Mouse (Mus musculus) erythroid progenitor cell, adult 5-6 weeks (primary cell): ENCODE data around the gene Nr6a1. TPM values are rescaled to one million over a fixed set of nuclear protein-coding genes. Genes with fewer than 3 reads are reported as not detected.

ENCODE experiments used
- ATAC-seq: replicated peaks from 2 replicates; pipeline ENCODE4 v1.8.0; 2016; ENCODE audit warnings: moderate number of reproducible peaks, mild to moderate bottlenecking, moderate TSS enrichment, inconsistent platforms; ENCODE audit not compliant: poor library complexity, low FRiP score, severe bottlenecking
- total RNA-seq, 2 experiments: library from RNA; stranded (forward) in 1 of 2; stranded (reverse) in 1 of 2; fragments of 150-400 nt in 1 of 2; fragments of 186-747, 209-891 nt in 1 of 2; gene quantifications; 2 replicates each; pipeline versions ENCODE4 v1.2.3 to v1.2.4; 2015 to 2017; ENCODE audit warnings: low replicate concordance in 2 of 2

Nr6a1 gene
- total RNA-seq, 2 experiments from 2014 or later: 0.84 TPM; not detected in 1

DNA sequence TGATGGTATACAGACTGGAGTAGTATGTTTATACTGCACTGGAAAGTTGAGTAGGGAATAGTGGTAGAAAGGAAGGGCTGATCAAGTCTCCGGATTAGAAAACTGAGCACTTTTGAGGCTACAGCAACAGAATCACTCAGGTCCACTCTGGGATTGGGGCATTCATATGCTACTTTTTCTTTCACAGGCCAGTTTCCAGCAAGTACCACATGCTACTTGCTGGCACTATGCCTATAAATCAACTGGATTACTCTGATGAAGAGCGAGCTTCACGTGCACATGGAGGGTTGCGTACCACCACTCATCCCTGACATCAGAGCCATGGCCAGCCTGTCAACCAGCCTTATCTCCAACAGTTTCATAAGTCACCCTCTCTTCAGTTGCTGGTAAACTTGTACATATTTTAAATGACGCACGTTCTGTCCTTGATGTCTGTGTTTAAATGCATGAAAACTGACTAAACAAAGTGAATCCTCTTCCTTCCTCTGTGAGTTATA is 197.1 kb downstream of the Nr6a1 start:
- ATAC-seq: no peak

DNA sequence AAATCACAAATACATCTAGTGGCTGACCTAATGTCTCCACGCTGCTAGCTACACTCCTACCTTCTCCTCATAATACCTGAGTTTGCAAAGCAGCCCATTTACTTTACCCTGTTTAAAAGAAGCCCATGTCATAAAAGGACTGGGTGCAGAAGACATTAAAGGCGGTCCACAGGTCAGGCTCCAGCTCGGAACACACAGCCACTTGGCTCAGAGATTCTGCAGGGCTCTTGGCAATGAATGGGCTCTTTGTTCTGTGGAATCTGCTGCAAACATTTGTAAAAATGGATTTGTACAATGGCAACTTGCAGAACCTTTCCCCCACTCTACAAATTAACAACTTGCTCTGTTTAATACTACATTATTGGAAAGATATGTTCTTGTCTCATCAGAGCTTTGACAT is 202.1 kb downstream of the Nr6a1 start:
- no peak for ATAC-seq

- no peak for ATAC-seq
Measured at GRCm38 (mm10) chr2:38723378-38723777, 204.1 kb downstream of the Nr6a1 start.

GRCm38 (mm10) chr2:38722076-38722475 is 205.4 kb downstream of the Nr6a1 start:
- no peak for ATAC-seq

DNA sequence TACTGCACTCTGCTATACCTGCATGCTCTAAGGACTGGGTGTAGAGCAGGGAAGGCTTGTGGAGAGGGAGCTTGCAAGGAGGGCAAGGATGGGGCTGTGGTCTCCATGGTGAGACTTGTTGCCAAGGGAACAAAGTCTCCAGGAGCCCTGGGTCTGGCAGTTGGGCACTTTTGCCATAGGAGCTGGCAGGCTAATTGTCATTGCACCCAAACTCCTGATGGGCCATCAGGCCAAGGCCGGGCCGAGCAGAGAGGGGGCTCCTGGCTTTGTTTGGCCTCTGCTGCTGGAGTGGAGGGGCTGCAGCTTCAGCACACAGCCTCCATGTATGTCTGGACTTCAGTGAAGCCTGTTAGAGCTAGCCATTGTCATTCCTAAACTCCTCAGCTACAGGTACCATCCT is 206.8 kb downstream of the Nr6a1 start:
- ATAC-seq: no peak

DNA sequence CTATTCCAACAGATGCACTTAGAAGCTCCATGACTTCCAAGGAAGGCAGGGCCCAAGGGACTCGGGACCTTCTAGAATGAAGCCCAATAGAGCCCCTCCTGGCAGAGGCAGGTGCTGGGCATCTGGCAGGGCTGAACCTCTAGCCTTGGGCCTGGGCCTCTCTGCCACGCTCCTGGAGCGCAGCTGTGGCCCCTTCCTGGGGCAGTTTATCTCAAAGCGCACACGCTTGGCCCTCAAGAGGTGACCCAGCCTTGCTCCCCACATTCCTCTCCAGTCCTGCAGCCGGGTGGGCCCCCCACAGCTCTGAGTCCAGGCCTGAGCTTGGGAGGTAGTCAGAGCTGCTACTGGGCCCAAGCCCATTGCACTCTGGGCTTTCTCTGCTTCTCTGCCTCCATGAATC is 208.1 kb downstream of the Nr6a1 start:
- ATAC-seq: no peak

GRCm38 (mm10) chr2:38718676-38719075 is 208.8 kb downstream of the Nr6a1 start:
- no peak for ATAC-seq

DNA sequence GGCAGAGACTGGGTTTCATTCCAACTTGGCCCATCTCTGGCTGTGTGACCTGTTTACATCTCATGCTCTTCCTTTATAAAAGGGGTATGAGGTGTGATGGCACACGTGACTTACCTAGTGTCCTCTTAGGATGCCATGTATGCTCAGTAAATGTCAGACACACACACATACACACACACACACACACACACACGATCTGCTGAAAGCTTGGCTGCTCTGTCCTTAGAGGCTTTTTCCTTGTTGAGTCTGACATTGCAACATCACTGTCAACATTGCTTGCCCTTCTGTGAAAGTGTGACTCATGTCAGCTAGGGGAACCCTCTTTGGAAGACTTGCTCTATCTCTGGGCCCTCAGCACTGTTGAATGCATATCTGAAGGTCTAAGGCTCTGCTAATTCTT is 210.1 kb downstream of the Nr6a1 start:
- ATAC-seq: no peak

- ATAC-seq: no peak
Measured at GRCm38 (mm10) chr2:38714324-38714723, 213.2 kb downstream of the Nr6a1 start, which contains the start of gene Nr5a1. TSS of gene Nr5a1 (minus strand) at chr2:38714542.

DNA sequence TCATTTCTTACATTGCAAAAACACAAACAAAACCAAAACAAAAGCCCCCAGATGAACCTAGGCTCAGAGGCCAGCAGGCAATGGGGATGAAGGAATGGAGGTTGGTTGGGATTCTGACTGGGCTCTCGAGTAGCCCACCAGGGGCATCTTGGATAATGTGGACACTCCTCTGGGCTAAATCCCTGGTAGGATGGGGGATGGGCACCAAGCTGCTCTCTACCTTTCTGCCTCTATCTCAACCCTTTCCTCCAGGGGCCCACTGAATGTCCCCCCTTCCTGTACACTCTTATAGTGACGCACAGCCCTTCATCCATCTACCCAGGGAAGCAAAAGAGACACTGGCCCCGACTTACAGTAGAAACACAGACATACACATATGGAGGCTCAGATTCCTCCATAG is 213.9 kb downstream of the Nr6a1 start:
- no peak for ATAC-seq

DNA sequence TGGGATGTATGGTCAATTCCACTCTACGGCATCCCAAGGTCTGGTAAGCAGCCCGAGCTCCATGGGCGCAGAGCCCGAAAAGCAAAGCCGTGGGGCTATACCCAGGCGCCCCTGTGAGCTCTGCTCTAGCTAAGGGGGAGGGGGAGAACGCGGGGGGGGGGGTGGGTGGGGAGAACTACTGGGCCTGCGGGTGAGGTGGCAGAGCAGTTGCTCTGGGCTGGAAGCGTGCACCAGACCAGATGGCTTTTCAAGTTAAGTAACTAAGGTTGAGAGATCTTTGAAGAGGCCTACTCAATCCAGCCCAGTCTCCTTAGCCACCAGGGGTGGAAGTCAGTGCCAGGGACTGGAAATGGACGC is 214.7 kb downstream of the Nr6a1 start:
- no peak for ATAC-seq

GRCm38 (mm10) chr2:38712076-38712768 is 215.3 kb downstream of the Nr6a1 start:
- ATAC-seq: no peak

GRCm38 (mm10) chr2:38711421-38711861 is 216.0 kb downstream of the Nr6a1 start:
- ATAC-seq: no peak

DNA sequence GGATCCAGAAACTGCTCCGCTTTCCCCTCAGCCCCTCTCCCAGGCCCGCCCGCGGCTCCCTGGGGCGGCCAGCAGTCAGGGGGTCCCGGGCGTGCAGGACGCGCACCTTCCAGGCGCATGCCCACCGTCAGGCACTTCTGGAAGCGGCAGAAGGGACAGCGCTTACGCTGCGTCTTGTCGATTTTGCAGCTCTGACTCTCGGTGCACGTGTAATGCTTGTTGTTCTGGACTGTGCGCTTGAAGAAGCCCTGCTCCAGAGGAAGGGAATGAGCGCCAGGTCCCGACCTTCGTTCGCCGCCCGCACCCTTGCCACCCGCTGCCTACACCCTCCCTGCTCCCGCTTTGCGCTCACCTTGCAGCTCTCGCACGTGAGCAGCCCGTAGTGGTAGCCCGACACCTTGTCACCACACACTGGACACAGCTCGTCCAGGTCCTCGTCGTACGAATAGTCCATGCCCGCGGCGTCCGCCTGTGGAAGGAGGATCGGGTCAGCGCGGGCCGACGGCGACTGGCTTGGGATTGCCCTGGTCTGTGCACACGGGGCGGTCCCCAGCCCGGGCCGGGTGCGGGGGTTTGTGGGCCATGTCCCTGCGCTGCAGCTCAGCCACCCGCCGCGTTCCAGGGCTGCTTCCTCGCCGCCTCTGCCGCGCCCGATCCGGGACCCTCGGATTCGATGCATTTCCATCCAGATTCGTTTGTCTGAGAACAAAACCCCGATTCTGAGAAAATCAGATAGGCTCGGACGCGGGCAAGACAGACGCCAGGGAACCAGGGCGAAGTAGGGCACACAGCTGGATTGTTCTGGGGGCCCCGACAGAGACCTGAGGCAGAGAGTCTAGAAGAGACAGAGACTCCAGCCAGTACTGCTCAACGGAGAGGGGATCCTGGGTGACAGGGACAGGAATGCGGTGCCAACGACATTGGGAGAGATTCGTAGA is 216.9 kb downstream of the Nr6a1 start:
- no peak for ATAC-seq

- ATAC-seq: no peak
Measured at GRCm38 (mm10) chr2:38708907-38709688, 218.4 kb downstream of the Nr6a1 start.

DNA sequence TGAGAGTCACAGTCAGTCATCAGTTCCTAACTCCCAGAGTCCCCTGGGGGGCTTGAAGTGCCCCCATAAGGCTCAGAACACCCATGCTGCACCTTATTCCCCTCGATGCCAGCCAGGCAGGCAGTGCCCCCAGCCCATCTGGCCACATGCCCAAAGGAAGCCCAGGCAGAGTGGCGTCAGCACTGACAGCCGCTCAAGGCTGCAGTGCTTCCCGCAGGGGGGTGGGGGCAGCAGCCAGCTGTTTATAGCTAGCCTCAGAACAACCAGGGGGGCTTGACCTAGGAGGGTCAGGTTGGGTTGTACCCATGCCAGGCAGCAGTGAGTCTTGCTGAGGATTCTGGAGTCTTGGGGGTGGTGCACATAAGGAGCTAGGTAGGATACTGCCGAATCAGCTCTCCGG is 220.8 kb downstream of the Nr6a1 start:
- ATAC-seq: no peak

- no peak for ATAC-seq
Measured at GRCm38 (mm10) chr2:38705036-38705435, 222.5 kb downstream of the Nr6a1 start.

DNA sequence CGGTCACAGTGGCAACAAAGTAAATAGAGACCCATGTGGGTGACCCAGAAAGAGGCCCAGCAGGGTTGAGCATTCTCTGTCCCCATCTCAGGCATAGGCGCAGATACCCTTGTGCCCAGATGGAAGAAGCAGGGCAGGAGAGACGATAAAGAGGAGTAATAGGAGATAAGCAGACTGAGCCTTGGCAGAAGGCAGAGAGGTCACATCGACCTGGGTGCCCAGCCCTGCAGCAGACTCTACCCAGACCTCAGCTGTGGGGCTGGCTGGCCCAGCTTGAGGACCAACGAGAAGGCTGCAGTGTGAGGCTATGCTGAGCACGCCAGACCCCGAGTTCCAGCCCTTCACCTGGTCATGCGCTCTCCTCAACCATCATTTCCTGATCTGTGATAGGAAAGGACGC is 223.2 kb downstream of the Nr6a1 start:
- no peak for ATAC-seq

GRCm38 (mm10) chr2:38700177-38700576 is 227.3 kb downstream of the Nr6a1 start:
- no peak for ATAC-seq

GRCm38 (mm10) chr2:38698623-38699022 is 228.9 kb downstream of the Nr6a1 start:
- no peak for ATAC-seq
